Mouse (Mus musculus) c-Kit-positive CD71-negative TER-119-negative erythroid progenitor cells, embryonic 14.5 days (primary cell): ENCODE results near the gene Gm28374.
A peak's percentile ranks its signal among the peaks of the same experiment; 100 is the strongest.
"Not testable (repeated sequence)": the region's sequence is repeated elsewhere in the genome, so short reads cannot be mapped to it uniquely, and the experiment has no call there.

Experiments
- DNase-seq: peaks from one replicate; pipeline ENCODE4 v3.0.0-alpha.2; 2013; ENCODE audit warnings: low read depth

Gm28374 gene

DNA sequence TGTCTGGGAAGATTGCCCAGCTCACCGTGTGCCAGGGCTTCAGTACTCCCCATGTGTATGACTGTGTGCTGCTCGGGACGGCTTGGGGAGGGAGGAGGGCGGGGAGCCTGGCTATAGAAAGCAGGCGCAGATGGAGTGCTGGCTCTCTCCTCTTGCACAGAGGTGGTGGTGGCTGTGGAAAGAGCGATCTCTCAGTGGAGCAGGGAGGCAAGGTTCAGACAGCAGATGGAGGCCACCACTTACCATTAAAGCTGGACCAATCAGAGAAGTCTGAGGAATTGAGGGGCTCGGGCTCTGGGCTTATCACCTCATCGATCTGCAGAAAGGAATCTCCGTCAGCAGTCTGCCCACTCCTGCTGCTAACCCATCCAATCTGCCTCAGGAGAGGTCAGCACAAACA is at the start of gene Gm28374:
Gene Gm28374, minus strand, starts transcription at position 101 of the 400 bp plus-strand sequence.
- DNase-seq: no peak

- DNase-seq: not testable (repeated sequence)
These were observed 48.5 kb upstream of the Gm28374 start for GRCm38 (mm10) chr19:6130414-6131128.

DNA sequence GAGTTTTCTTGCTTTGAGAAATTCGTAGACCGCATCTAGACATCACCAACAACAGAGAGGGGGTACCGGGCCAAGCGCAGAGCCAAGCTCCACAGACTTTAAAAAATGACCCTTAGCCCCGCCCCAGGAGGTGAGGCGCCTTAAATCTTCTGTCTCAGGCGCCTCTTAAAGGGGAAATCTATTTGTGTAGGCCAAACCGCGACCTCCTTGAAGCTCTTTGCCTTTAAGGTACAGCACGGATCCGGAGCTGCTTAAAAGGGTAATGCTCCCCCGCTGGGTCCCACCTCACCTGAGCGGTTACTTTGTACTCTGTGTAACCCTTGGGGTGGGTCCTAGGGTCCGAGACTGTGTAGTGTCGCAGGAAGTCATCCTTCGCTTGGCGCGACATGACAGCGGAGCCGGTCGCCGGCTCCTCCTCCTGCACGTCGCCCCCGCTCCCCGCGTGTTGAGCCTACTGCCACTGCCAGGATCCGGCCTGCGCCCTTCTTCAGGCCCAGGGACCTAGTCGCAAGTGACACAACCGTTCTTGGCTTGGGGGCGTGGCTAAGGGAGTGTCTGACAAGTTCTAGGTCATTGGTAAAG is 45.8 kb upstream of the Gm28374 start, which contains the start of gene Snx15:
Gene Snx15, minus strand, starts transcription at position 545 of the 582 bp plus-strand sequence.
- peak; percentile 94 for DNase-seq

DNA sequence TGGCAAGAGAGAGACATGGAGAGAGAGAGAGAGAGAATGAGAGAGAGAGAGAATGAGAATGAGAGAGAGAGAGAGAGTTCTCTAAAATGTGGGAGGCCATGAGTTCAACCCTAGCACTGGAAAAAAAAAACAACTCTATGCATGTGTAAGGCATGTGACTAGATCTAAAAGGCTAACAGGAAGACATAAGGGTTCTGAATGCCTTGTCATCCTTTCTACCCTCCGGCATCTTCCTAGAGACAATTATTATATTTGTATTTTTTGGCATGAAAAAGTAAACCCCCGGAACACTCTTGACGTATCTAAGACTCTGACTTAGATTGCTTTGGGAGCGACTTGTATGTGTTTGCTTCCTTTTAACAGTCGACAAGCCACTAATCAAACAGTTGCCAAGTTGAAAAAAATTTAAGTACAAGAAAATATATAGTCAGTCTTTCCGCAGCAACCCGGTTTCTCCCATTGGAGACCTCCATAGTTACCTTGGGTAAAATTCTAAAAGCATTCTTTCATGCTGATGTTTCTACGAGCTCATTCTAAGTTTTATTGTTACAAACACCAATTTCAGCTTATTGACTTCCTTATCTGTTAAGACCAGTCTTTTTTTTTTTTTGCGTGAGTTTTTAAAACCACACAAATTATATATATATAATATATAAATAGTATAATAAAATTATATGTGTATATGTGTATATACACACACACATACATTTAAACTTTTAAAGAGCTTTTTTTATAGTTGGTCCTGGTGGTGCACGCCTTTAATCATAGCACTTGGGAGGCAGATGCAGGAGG is 44.9 kb upstream of the Gm28374 start:
- DNase-seq: no peak

GRCm38 (mm10) chr19:6126289-6126688 is 44.2 kb upstream of the Gm28374 start:
- DNase-seq: peak; percentile 72

DNA sequence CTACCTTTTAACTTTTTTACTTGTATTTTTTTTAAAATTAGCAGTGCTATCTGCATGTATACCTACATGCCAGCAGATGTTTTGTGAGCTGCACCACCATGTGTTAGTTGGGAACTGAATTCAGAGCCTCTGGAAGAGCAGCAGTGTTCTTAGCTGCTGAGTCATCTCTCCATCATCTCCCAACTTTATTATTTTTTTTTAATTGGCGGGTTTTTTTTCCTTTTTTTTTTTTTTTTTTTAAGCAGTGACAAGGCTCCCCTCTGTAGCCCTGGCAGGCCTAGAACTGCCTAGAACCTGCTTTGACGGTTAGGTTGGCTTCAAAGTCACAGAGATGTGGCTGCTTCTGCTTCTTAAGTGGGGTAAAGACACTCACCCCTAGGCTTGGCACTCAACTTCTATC is 42.8 kb upstream of the Gm28374 start:
- DNase-seq: no peak

DNA sequence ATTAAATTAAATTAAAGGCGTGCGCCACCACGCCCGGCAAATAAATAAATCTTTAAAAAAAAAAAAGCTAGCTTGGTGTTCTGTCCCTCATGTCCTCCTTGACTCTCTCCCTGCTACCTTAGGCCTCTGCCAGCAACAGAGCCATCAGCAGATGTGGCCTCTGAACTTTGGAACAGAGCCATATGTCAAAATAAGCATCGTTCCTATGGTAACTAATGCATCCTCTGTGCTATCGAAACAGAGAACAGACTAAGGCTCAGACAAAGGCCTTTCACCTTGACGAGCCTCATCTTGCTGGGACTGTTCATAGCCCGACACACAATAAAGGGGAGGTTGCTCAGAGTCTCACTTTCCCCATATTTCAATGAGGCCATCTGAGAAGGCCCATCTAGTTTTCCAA is 41.3 kb upstream of the Gm28374 start:
- no peak for DNase-seq

- DNase-seq: no peak
These were observed 39.7 kb upstream of the Gm28374 start for GRCm38 (mm10) chr19:6121761-6122160.

DNA sequence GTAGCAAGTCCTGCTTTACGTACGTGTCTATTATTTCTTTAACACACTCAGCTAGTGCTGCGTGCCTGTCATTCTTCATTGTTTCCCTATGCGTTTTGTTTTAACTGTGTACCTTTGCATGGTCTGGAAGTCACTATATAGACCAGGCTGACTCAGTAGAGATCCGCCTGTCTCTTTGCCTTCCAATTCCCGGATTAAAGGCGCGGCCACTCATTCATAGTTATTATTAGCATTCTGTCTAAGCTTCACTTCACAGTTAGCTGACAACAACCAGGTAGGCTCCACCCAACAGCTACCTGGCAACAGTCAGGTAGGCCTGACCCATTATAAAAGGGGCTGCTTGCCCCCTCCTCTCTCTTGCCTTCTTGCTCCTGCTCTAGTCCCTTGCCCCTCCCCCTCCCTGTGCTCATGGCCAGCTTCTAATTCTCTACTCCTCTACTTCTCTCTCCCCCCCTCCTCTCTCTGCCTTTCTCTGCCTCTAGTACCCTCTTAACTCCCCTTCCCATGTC is 36.7 kb upstream of the Gm28374 start:
- no peak for DNase-seq

DNA sequence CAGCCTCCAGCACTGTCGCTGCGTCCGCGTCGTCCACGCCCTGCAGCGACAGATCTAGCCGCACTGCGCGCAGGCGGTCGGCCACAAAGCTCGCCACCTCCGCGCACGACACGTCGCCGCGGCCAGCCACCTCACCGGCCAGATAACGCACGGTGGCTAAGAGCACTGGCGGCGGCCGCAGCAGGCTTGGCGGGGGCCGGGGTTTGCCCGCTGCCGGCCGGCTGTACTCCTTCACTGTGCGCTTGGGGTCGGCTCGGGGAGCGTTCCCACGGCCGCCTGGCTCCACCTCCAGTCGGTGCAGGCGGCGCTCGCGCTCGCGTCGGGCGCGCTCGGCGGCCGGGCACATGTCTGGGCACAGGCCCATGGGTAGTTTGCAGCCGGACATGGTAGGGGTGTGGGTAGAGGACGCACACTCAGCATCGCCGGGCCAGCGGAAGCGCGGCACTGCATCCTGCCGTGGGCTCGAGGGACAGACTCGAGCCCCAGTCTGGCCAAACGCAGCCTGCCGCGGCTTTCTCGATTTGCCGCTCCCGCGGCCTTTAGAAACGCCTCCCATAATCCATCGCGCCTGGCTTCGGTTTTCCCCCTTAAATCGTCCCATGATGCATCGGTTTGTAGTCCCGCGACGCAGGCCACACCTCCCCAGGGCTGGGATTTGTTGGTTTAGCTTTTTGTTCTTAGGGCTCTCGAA is 36.1 kb upstream of the Gm28374 start, which contains the start of gene Sac3d1:
Gene Sac3d1, minus strand, starts transcription at position 665 of the 691 bp plus-strand sequence.
- peak; percentile 91 for DNase-seq

DNA sequence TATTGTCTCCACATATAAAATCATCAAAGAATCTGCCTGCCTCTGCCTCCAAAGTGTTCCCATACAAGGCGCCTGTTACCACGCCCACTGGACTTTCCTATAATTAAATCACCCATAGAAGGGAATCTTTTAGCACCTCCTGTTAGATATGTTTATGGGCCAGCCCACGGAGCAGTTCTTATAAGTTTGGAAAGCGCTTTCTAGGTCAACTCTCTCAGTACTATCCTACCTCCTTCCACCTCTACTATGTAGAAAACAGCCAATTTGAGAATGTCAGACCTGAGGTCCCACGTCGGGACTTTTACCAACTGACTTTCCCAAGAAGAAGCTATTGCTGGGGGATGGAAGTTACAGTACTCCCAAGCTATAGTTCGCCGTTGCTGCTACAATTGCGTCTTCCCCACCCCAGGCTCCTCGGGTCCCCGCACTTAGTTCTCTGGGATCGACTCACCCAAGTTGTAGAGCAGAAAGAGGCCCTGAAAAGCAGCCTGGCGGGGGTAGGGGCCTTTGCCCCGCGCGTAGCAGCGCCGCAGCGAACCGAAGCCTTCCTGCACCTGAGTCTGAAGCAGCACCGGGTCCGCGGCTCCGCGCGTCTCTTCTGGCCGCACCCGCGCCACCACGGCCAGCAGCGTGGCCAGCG is 35.4 kb upstream of the Gm28374 start:
- no peak for DNase-seq

GRCm38 (mm10) chr19:6116113-6116850 is 34.2 kb upstream of the Gm28374 start:
- no peak for DNase-seq

- no peak for DNase-seq
These were observed 31.1 kb upstream of the Gm28374 start for GRCm38 (mm10) chr19:6113116-6113515.

DNA sequence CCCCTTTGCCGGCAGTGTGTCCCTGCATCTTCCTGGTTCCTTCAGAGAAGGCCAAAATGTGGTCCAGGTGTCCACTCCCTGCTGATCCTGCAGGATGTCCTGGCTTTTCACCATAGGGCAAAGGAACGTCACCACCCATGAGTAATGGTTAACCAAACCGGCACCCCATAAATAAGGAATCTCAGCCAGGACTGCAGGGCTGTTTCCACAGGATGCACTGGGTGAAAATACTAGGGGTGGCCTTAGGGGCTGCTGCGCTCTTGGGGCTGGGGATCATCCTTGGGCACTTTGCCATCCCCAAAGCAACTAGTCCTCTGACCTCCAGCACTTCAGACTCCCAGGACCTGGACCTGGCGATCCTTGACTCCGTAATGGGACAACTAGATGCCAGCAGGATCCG is 23.5 kb upstream of the Gm28374 start, which contains the start of gene Naaladl1:
Gene Naaladl1, plus strand, starts transcription at position 197 of the 400 bp plus-strand sequence.
- no peak for DNase-seq

DNA sequence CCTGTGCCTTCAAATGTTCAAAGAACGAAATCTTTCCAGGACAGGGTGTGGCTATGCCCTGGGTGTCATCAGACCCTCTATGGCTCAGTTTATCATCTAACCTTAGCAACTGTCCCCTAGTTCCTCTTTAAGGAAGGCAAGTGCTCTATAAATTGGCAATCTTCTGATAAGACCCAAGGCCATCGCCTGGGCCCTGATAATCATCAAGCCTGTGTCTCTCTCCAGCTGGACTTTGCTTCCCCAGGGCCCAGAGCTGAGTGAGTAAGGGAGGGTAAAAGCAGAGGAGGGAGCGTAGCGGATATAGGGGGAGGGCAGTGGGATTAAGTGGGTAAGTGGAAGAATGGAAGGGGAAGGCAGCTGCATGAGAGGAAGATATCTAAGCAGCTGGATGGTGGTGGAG is 22.4 kb upstream of the Gm28374 start:
- DNase-seq: no peak

GRCm38 (mm10) chr19:6102169-6102853 is 20.3 kb upstream of the Gm28374 start:
- no peak for DNase-seq

DNA sequence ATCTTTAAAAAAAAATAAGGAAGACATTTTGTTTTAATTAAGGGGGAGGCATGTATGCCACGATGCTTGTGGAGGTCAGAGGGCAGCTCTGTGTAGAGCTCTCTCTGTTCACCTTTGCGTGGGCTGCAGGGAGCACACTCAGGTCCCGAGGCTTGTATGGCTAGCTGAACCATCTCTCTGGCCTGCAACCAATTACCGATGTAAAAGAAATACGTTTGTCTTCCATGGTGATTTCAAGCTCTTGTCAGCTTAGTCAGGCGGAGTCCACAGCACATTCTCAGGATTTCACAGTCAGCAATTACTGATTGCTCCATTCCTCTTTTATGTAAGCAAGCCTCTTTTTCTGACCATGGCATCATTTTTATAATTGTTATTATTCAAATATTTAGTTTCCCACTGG is 19.1 kb upstream of the Gm28374 start:
- DNase-seq: no peak

DNA sequence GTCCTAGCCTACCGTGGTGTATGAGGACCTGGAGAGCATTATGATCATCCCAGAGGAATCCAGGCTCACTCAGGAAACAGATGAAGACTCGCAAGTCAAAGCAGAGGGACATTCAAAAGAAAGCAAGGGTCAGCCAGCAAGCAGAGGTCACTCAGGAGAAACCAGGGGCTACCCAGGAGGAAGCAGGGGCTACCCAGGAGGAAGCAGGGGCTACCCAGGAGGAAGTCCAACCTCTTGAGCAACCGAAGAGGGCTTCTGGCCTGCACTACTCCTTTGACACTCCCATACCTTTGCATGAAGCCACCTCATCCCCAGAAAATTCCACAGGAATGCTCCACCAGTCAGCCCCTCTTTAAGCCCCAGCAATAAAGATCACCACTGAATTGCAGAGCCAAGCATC is 15.8 kb upstream of the Gm28374 start:
- DNase-seq: no peak

DNA sequence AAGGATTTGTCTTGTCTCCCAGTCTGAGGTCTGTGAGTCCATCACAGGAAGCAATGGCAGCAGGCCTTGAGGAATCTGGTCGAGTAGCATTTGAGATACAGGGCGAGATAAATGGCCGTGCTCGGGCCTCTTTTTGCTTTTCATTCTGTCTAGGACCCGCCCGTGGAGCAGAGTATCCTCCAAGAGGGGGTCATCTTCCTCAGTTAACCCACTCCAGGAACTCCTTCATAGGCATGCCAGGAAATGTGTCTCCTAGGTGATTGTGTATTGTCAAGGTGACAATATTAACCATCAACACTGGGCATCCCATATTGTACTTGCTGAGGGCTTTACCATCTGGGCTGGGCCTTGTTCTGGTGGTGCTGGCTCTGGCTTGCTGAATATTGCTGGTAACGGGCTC is 12.1 kb upstream of the Gm28374 start, which contains the start of gene AC131692.1:
Gene AC131692.1, plus strand, starts transcription at position 301 of the 400 bp plus-strand sequence.
- no peak for DNase-seq

GRCm38 (mm10) chr19:6088841-6089240 is 6.8 kb upstream of the Gm28374 start:
- DNase-seq: no peak
